Mouse (Mus musculus): Measurements from ENCODE around the gene Iqgap1.
"Not testable (repeated sequence)": the region's sequence is repeated elsewhere in the genome, so short reads cannot be mapped to it uniquely, and the experiment has no call there.

DNA sequence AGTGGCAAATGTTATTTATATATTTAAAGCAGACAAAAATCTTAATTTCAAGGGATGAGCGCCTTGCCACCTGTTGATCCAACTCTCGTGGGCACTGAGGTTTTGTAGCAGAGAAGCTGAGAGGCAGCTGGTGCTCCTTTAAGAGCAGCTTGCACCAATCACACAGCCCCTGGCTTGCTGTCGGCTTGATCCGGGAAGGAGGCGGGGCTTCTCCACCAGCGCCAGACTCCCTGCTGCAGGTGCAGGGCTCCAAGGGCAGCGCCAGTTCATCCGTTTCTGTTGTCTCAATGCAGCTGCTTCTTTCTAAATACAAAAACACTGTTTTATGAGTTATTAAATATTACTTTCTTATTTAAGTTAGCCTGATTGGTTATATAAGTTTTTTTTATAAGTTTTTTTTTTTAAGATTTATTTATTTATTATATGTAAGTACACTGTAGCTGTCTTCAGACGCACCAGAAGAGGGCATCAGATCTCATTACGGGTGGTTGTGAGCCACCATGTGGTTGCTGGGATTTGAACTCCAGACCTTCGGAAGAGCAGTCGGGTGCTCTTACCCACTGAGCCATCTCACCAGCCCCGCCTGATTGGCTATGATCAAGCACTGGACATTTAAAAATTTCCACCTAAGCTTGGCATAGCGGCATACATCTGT lies 7.3 kb upstream of the Iqgap1 start:
- TF ChIP-seq CTCF (IDR thresholded peaks at IDR 0.05; ENCODE audit: low read depth, low read length); POLR2A (IDR thresholded peaks at IDR 0.05; ENCODE audit: extremely low read depth, insufficient read depth, low read length): not testable (repeated sequence)
